Mouse (Mus musculus) cerebellum, adult 2 months (tissue): ENCODE results near the gene Amy2a5. TPM values are rescaled to one million over a fixed set of nuclear protein-coding genes. Genes with fewer than 3 reads are reported as not detected.
"Not testable (repeated sequence)": the region's sequence is repeated elsewhere in the genome, so short reads cannot be mapped to it uniquely, and the experiment has no call there.

ENCODE experiments used
- DNase-seq, 2 experiments: peaks; one replicate each; pipeline ENCODE4 v3.0.0; 2021
- H3K27ac ChIP-seq: fragments of 200-500 bp; 2 replicates; pipeline ENCODE4 v1.5.1; 2012; ENCODE audit warnings: low read length, control low read depth, inconsistent platforms; ENCODE audit not compliant: insufficient read depth
- H3K27me3 ChIP-seq: fragments of 200-500 bp; 2 replicates; pipeline ENCODE4 v1.6.1; 2012; ENCODE audit warnings: inconsistent platforms, mild to moderate bottlenecking, low read length, moderate library complexity; ENCODE audit not compliant: control insufficient read depth, insufficient read depth
- H3K4me1 ChIP-seq: fragments of 200-500 bp; 2 replicates; pipeline ENCODE4 v1.6.1; 2011; ENCODE audit warnings: low read length; ENCODE audit not compliant: control insufficient read depth, insufficient read depth
- H3K4me3 ChIP-seq: fragments of 200-500 bp; replicated peaks from 2 replicates; pipeline ENCODE3; 2011; ENCODE audit warnings: mild to moderate bottlenecking, low read depth, low read length, control low read depth; ENCODE audit not compliant: insufficient read depth
- CTCF ChIP-seq: fragments of 200-500 bp; IDR thresholded peaks from 2 replicates; pipeline ENCODE4 v1.5.1; 2011; ENCODE audit warnings: low read depth, mild to moderate bottlenecking, control low read depth, low read length, moderate library complexity, borderline replicate concordance; ENCODE audit not compliant: insufficient read depth
- POLR2A ChIP-seq: fragments of 200-500 bp; IDR thresholded peaks from 2 replicates; pipeline ENCODE4 v1.6.1; 2011; ENCODE audit warnings: low read length, control low read depth, borderline replicate concordance; ENCODE audit not compliant: insufficient read depth
- WGBS: fragments of 180-500 bp; shearing (Covaris S2); methylation state at CpG from one replicate; pipeline ENCODE4 v1.1.7; 2018; 5-methylcytosine and 5-hydroxymethylcytosine counted together
- polyA plus RNA-seq: library from polyadenylated mRNA; depleted of rRNA; stranded (reverse); fragments of >200 nt; gene quantifications from 2 replicates; pipeline ENCODE4 v1.2.3, GENCODE M21; 2012; rRNA removed

The Amy2a5 gene
- polyA plus RNA-seq, result not detected in 2 replicates

GRCm38 (mm10) chr3:113258737-113259136 is at the start of gene Amy2a5:
Gene Amy2a5 (minus strand): TSS chr3:113258837.
- not testable (repeated sequence) for DNase-seq, H3K27ac ChIP-seq, H3K27me3 ChIP-seq, H3K4me1 ChIP-seq, H3K4me3 ChIP-seq
- no CpG with 5 or more reads among the region's 4 CpGs for WGBS

GRCm38 (mm10) chr3:113291349-113291748 is 32.7 kb upstream of the Amy2a5 start, which contains the start of gene Amy2a4:
Gene Amy2a4 (minus strand): TSS chr3:113291449.
- WGBS, result no CpG with 5 or more reads among the region's 4 CpGs
- H3K4me1 ChIP-seq, H3K4me3 ChIP-seq, DNase-seq, H3K27me3 ChIP-seq, H3K27ac ChIP-seq: not testable (repeated sequence)

- H3K27ac ChIP-seq, H3K4me3 ChIP-seq, H3K27me3 ChIP-seq, DNase-seq, H3K4me1 ChIP-seq: not testable (repeated sequence)
Observed at GRCm38 (mm10) chr3:113280285-113280684, 21.6 kb upstream of the Amy2a5 start.

- not testable (repeated sequence) for H3K27ac ChIP-seq, H3K27me3 ChIP-seq
Observed at GRCm38 (mm10) chr3:113279586-113279985, 20.9 kb upstream of the Amy2a5 start.

GRCm38 (mm10) chr3:113227115-113227514 is 31.5 kb downstream of the Amy2a5 start:
- 100% methylated on average over 1 of the region's 1 CpGs for WGBS
- H3K27ac ChIP-seq, result no peak overlapping the region

More at GRCm38 (mm10) chr3:113279586-113279985, 20.9 kb upstream of the Amy2a5 start:
- not testable (repeated sequence) for DNase-seq, H3K4me1 ChIP-seq, H3K4me3 ChIP-seq

More at GRCm38 (mm10) chr3:113227115-113227514, 31.5 kb downstream of the Amy2a5 start:
- no peak for DNase-seq
- TF ChIP-seq POLR2A, result no peak
- TF ChIP-seq CTCF, result no peak
- no peak overlapping the region for H3K4me3 ChIP-seq
- no peaks in the 10 kb centered on the region for H3K4me1 ChIP-seq
- no peaks in the 10 kb centered on the region for H3K27me3 ChIP-seq

Other genes with a start within 250 kb of the Amy2a5 start
- 0.19 and 0.20 TPM in 2 replicates for gene Amy2a4, start 32.6 kb upstream of the Amy2a5 start, polyA plus RNA-seq
- gene Amy2a3, start 65.2 kb upstream of the Amy2a5 start, polyA plus RNA-seq, result 0.19 and 0.20 TPM in 2 replicates
- gene Amy2a2, start 97.8 kb upstream of the Amy2a5 start, polyA plus RNA-seq, result 0.19 and 0.20 TPM in 2 replicates